Mouse (Mus musculus) bone marrow macrophage, adult 2 months (primary cell): ENCODE results near the gene Gm4871.

Experiments
- CTCF ChIP-seq: IDR thresholded peaks from 2 replicates; pipeline ENCODE4 v1.5.1; 2012; ENCODE audit warnings: low read depth, mild to moderate bottlenecking, low read length, moderate library complexity
- POLR2A ChIP-seq: IDR thresholded peaks from 2 replicates; pipeline ENCODE4 v1.6.1; 2012; ENCODE audit warnings: mild to moderate bottlenecking, low read depth, low read length, borderline replicate concordance

- TF ChIP-seq CTCF (no peak), POLR2A (no peak)
Measured at GRCm38 (mm10) chr5:145058722-145059121, 26.2 kb upstream of the Gm4871 start.
